Mouse (Mus musculus) olfactory bulb, adult 2 months (tissue): ENCODE results near the gene Asap2. TPM values are rescaled to one million over a fixed set of nuclear protein-coding genes. Genes with fewer than 3 reads are reported as not detected.

Source experiments
- H3K27ac ChIP-seq: fragments of 200-500 bp; 2 replicates; pipeline ENCODE4 v1.5.1; 2012; ENCODE audit warnings: low read depth, low read length; ENCODE audit not compliant: insufficient read depth
- H3K4me1 ChIP-seq: fragments of 200-500 bp; 2 replicates; pipeline ENCODE4 v1.6.1; 2012; ENCODE audit warnings: low read length; ENCODE audit not compliant: control insufficient read depth, insufficient read depth
- H3K4me3 ChIP-seq: fragments of 200-500 bp; 2 replicates; pipeline ENCODE4 v1.5.1; 2012; ENCODE audit warnings: mild to moderate bottlenecking, low read depth, low read length, moderate library complexity; ENCODE audit not compliant: insufficient read depth
- CTCF ChIP-seq: fragments of 200-500 bp; IDR thresholded peaks from 2 replicates; pipeline ENCODE4 v1.5.1; 2012; ENCODE audit warnings: low read depth, mild to moderate bottlenecking, low read length, moderate library complexity; ENCODE audit not compliant: insufficient read depth
- POLR2A ChIP-seq: fragments of 200-500 bp; IDR thresholded peaks from 2 replicates; pipeline ENCODE4 v1.6.1; 2012; ENCODE audit warnings: mild to moderate bottlenecking, low read depth, low read length, moderate library complexity; ENCODE audit not compliant: insufficient read depth
- WGBS: fragments of 180-500 bp; shearing (Covaris S2); methylation state at CpG from one replicate; pipeline ENCODE4 v1.1.7; 2018; 5-methylcytosine and 5-hydroxymethylcytosine counted together
- polyA plus RNA-seq: library from polyadenylated mRNA; stranded (reverse); fragments of >200 nt; gene quantifications from 2 replicates; pipeline ENCODE4 v1.2.4, GENCODE M21; 2012; ENCODE audit warnings: low replicate concordance; ENCODE audit not compliant: missing spikeins, insufficient read depth, insufficient read length

Gene Asap2
- polyA plus RNA-seq, 1 experiment = not detected

DNA sequence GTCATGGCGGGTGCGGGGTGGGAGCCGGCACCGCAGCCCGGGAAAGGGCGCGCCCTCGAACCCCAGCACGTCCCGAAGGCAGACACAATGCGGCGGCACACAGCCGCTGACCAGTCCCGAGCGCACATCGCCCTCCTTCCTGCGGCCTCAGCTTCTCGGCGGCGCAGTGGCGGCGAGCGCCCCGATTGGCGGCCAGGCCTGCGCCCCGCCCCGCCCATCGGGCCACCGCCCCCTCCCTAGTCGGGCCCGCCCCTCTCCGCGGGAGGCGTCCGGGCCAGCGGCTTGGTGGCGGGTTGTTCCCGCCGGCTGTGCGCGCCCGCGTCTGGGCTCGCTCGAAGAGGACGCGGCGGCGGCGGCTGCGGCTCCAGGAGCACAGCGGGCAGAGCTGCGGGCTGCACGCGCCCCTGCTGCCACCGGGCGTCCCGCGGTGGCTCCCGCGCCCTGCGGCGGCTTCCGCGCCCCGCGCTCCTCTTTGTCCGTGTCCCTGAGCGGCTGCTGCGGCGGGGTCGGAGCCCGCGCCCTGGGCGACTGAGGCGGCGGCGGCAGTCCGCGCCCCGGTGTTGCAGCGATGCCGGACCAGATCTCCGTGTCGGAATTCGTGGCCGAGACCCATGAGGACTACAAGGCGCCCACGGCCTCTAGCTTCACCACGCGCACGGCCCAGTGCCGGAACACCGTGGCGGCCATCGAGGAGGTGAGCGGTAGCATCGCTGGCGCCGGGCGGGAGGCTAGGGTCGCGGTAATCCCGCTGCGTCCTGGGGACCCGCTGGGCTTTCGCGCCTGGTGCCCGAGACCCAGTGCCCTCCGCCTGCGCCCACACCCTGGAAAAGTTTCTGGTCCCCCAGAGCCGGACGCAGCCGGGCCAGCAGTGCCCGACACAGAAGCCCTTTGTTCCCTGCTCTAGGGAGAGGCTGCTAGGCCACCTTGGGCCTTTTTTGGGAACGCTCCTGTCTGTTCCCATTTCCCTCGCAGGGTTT is 121.5 kb downstream of the Asap2 start:
- TF ChIP-seq POLR2A (no peak), CTCF (no peak)
- Histone ChIP-seq H3K27ac (no peak overlapping the region), H3K4me1 (0 out of 2 replicates have a peak, but pooled peaks cover 5% of the 10 kb centered on the region), H3K4me3 (peak overlapping the region; percentile 83)
- WGBS = under 1% methylated on average over 102 of the region's 118 CpGs

DNA sequence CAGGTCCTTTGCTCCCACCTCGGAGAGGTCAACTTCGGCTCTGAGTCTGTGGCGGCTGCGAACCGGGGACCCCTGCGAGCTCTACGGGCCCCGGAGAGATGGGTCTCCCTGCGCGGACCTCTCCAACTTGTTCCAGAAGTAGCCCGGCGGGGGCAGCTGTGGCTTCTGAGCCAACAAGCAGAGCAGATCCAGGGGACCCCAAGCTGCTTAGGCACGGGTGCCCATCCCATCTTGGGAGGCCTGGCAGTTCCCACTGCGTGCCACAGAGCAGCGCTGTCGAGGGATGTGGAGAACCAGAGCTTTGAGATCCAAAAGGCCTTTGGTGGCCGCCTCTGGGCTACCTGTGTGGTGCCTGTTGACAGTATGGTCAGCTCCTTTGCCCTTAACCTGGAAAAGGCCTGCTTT is 122.2 kb downstream of the Asap2 start:
- TF ChIP-seq POLR2A (no peak), CTCF (no peak)
- Histone ChIP-seq H3K4me3 (peak overlapping the region; percentile 83), H3K4me1 (0 out of 2 replicates have a peak, but pooled peaks cover 5% of the 10 kb centered on the region), H3K27ac (no peak overlapping the region)
- 4% methylated on average over 17 of the region's 17 CpGs for WGBS

DNA sequence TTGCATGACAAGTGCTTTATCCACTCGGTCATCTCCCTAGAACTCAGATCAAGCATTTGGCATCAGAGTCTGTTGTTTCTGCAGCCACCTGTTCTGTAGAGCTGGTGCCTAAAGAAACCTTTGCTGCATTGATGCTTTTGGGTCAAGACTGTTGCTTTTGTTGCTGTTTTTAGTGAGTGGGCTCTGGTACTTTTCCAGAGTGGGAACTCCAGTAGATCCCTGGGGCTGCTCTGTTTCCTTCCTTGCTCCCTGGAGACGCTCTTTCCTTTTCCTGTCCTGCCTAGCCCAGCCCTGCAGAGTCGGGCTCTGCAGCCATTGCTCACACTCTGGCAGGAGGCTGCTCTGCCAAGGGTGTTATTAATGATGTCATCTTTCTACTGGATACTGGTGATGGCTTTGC is 129.2 kb downstream of the Asap2 start:
- H3K4me3 ChIP-seq = no peak overlapping the region
- H3K4me1 ChIP-seq = peaks cover 3% of the 10 kb centered on the region
- TF ChIP-seq CTCF (no peak), POLR2A (no peak)
- 51% methylated on average over 3 of the region's 3 CpGs for whole genome bisulfite sequencing
- H3K27ac ChIP-seq = no peak overlapping the region

- WGBS = 87% methylated on average over 3 of the region's 3 CpGs
- Histone ChIP-seq H3K4me1 (peaks cover 5% of the 10 kb centered on the region), H3K4me3 (no peak overlapping the region), H3K27ac (no peak overlapping the region)
- TF ChIP-seq CTCF (no peak), POLR2A (no peak)
These were observed 132.6 kb downstream of the Asap2 start for GRCm38 (mm10) chr12:21122818-21123217.

GRCm38 (mm10) chr12:21123647-21124046 is 133.4 kb downstream of the Asap2 start:
- no peak overlapping the region for H3K27ac ChIP-seq
- no peak for TF ChIP-seq POLR2A
- TF ChIP-seq CTCF = no peak
- no peak overlapping the region for H3K4me3 ChIP-seq
- 87% methylated on average over 5 of the region's 5 CpGs for WGBS
- peaks cover 5% of the 10 kb centered on the region for H3K4me1 ChIP-seq

- Histone ChIP-seq H3K27ac (no peak overlapping the region), H3K4me1 (0 out of 2 replicates have a peak, but pooled peaks cover 2% of the 10 kb centered on the region), H3K4me3 (no peak overlapping the region)
- no peak for TF ChIP-seq CTCF
- TF ChIP-seq POLR2A = no peak
- WGBS = 75% methylated on average over 10 of the region's 10 CpGs
These were observed 135.6 kb downstream of the Asap2 start for GRCm38 (mm10) chr12:21125675-21126470.

DNA sequence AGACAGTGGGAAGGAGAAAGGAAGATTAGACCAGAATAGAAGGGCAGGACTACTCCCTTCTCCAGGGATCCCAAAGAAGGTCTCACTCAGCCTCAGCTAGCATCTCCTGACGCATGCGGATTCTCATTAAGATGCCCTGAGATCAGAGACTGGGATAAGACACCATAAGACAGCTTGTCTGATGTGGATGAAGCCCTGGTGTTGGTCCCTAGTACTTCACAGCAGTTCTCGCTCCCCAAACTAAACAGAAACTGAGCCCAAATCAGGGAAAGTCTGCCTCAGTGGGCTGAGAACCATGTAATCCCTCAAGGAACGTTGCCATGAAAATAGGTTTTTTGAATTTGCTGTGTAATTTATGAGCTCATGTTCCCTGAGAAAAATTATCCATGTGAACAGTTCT is 136.3 kb downstream of the Asap2 start:
- Histone ChIP-seq H3K4me3 (no peak overlapping the region), H3K27ac (no peak overlapping the region), H3K4me1 (0 out of 2 replicates have a peak, but pooled peaks cover 2% of the 10 kb centered on the region)
- TF ChIP-seq CTCF = no peak
- TF ChIP-seq POLR2A = no peak
- 94% methylated on average over 4 of the region's 4 CpGs for WGBS

GRCm38 (mm10) chr12:21128930-21129869 is 138.9 kb downstream of the Asap2 start:
- TF ChIP-seq CTCF (no peak), POLR2A (no peak)
- H3K27ac ChIP-seq = no peak overlapping the region
- 86% methylated on average over 9 of the region's 9 CpGs for WGBS
- peaks cover 14% of the 10 kb centered on the region for H3K4me1 ChIP-seq
- no peak overlapping the region for H3K4me3 ChIP-seq
